Mouse (Mus musculus) heart, embryonic 10.5 days (tissue): Measurements from ENCODE around the gene Adora2b. TPM values are rescaled to one million over a fixed set of nuclear protein-coding genes. Genes with fewer than 3 reads are reported as not detected.

Experiments
- DNase-seq: peaks from one replicate; pipeline ENCODE4 v3.0.0-alpha.2; 2017; ENCODE audit warnings: low spot score
- H3K27ac ChIP-seq: fragments of 300-500 bp; sonication (generic); 2 replicates; pipeline ENCODE4 v1.5.1; 2016; ENCODE audit warnings: mild to moderate bottlenecking
- H3K27me3 ChIP-seq: fragments of 300-500 bp; sonication (generic); 2 replicates; pipeline ENCODE4 v1.6.1; 2016; ENCODE audit warnings: mild to moderate bottlenecking; ENCODE audit not compliant: poor library complexity, insufficient read depth, severe bottlenecking
- H3K36me3 ChIP-seq: fragments of 300-500 bp; sonication (generic); 2 replicates; pipeline ENCODE4 v1.6.1; 2016; ENCODE audit warnings: mild to moderate bottlenecking, moderate library complexity
- H3K4me1 ChIP-seq: fragments of 300-500 bp; sonication (generic); 2 replicates; pipeline ENCODE4 v1.6.1; 2016; ENCODE audit warnings: mild to moderate bottlenecking
- H3K4me3 ChIP-seq: fragments of 300-500 bp; sonication (generic); 2 replicates; pipeline ENCODE4 v1.5.1; 2016; ENCODE audit warnings: mild to moderate bottlenecking, moderate library complexity
- H3K9me3 ChIP-seq: fragments of 300-500 bp; sonication (generic); 2 replicates; pipeline ENCODE4 v1.6.1; 2016; ENCODE audit warnings: mild to moderate bottlenecking, moderate library complexity
- whole genome bisulfite sequencing: fragments of 180-500 bp; shearing (Covaris S2); methylation state at CpG from one replicate; pipeline ENCODE4 v1.1.7; 2016; 5-methylcytosine and 5-hydroxymethylcytosine counted together
- polyA plus RNA-seq: library from polyadenylated mRNA; unstranded; fragments of >200 nt; fragmentation: Nextera tagmentation; extraction: Ambion mirVana; gene quantifications from 2 replicates; pipeline ENCODE4 v1.2.1, GENCODE M21; 2016

Gene Adora2b
- polyA plus RNA-seq, 1 experiment from 2014 or later: 1.7 TPM

- H3K4me1 ChIP-seq: no peaks in the 10 kb centered on the region
- no peaks in the 10 kb centered on the region for H3K27me3 ChIP-seq
- no peak overlapping the region for H3K27ac ChIP-seq
- peaks cover 61% of the 10 kb centered on the region for H3K36me3 ChIP-seq
- WGBS: 89% methylated on average over 2 of the region's 2 CpGs
- no peak overlapping the region for H3K4me3 ChIP-seq
- DNase-seq: no peak
- no peaks in the 10 kb centered on the region for H3K9me3 ChIP-seq
Measured at GRCm38 (mm10) chr11:62309296-62309695, 60.5 kb downstream of the Adora2b start.

GRCm38 (mm10) chr11:62314984-62315383, 66.2 kb downstream of the Adora2b start:
- Histone ChIP-seq H3K27me3 (no peaks in the 10 kb centered on the region), H3K9me3 (no peaks in the 10 kb centered on the region), H3K4me1 (no peaks in the 10 kb centered on the region), H3K4me3 (no peak overlapping the region), H3K27ac (no peak overlapping the region), H3K36me3 (peaks cover 85% of the 10 kb centered on the region)
- no peak for DNase-seq
- 93% methylated on average over 5 of the region's 5 CpGs for WGBS

Other genes with a start within 250 kb of the Adora2b start
- 19.2 and 19.6 TPM in 2 replicates for gene Zswim7, start 32.4 kb downstream of the Adora2b start, polyA plus RNA-seq
- 16.6 and 20.3 TPM in 2 replicates for gene Ttc19, start 32.5 kb downstream of the Adora2b start, polyA plus RNA-seq
- gene Pigl, start 209.5 kb downstream of the Adora2b start, polyA plus RNA-seq: 14.1 and 15.4 TPM in 2 replicates
- 114 and 134 TPM in 2 replicates for gene Ncor1, start 209.6 kb downstream of the Adora2b start, polyA plus RNA-seq